Mouse (Mus musculus) bone marrow macrophage, adult 2 months (primary cell): Measurements from ENCODE around the gene Tmem184a. TPM values are rescaled to one million over a fixed set of nuclear protein-coding genes. Genes with fewer than 3 reads are reported as not detected.

Experiments used
- H3K27ac ChIP-seq: 2 replicates; pipeline ENCODE4 v1.5.1; 2012; ENCODE audit warnings: low read depth, low read length; ENCODE audit not compliant: insufficient read depth
- H3K4me1 ChIP-seq: 2 replicates; pipeline ENCODE4 v1.6.1; 2012; ENCODE audit warnings: low read length; ENCODE audit not compliant: control insufficient read depth, insufficient read depth
- H3K4me3 ChIP-seq: 2 replicates; pipeline ENCODE4 v1.5.1; 2012; ENCODE audit warnings: mild to moderate bottlenecking, low read length, moderate library complexity; ENCODE audit not compliant: insufficient read depth
- CTCF ChIP-seq: IDR thresholded peaks from 2 replicates; pipeline ENCODE4 v1.5.1; 2012; ENCODE audit warnings: low read depth, mild to moderate bottlenecking, low read length, moderate library complexity
- POLR2A ChIP-seq: IDR thresholded peaks from 2 replicates; pipeline ENCODE4 v1.6.1; 2012; ENCODE audit warnings: mild to moderate bottlenecking, low read depth, low read length, borderline replicate concordance
- polyA plus RNA-seq: library from polyadenylated mRNA; stranded (reverse); fragments of >200 nt; gene quantifications from 2 replicates; pipeline ENCODE4 v1.2.4, GENCODE M21; 2012; ENCODE audit not compliant: missing spikeins, insufficient read depth, insufficient read length

Tmem184a gene
- polyA plus RNA-seq, 1 experiment: not detected

DNA sequence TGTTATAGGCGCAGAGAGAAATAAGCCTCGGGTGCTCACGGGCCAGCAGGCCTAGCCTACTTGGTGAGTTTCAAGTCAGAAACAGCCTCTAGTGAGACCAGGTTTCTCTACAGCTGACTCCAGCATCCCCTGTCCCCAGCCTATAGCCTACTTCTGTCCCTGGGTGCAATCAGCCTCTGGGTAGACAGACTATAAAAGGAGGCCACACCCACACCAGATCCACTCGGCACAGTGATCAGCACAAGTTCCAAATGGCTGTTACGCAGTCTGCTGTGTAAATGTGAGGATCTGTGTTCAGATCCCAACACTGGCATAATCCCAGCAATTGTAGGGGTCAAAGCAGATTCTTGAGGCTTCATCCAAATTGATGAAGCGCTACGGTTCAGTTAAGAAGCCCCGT is 16.6 kb downstream of the Tmem184a start:
- Histone ChIP-seq H3K4me3 (no peak overlapping the region), H3K27ac (no peak overlapping the region), H3K4me1 (no peaks in the 10 kb centered on the region)
- no peak for TF ChIP-seq POLR2A
- TF ChIP-seq CTCF: no peak

DNA sequence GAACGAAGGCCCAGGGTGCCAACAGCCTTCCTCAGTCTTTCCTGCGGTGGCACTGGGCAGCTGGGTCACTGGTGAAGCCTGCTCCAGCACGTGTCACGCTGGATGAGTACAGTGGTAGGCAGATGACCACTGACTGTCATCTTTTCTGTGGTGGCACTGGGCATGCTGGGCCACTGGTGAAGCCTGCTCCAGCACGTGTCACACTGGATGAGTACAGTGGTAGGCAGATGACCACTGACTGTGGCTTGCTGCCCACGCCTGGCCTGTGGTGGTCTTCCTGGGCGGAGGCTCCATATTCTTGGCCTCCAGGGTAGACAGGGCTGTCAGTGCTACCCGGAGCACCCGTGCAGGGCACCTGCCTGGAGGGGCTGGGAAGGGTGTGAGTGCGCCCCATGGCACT is 17.8 kb downstream of the Tmem184a start:
- H3K27ac ChIP-seq: no peak overlapping the region
- TF ChIP-seq POLR2A (no peak), CTCF (no peak)
- peaks cover 5% of the 10 kb centered on the region; the same call in 1 of the 2 replicates for H3K4me1 ChIP-seq
- no peak overlapping the region for H3K4me3 ChIP-seq

DNA sequence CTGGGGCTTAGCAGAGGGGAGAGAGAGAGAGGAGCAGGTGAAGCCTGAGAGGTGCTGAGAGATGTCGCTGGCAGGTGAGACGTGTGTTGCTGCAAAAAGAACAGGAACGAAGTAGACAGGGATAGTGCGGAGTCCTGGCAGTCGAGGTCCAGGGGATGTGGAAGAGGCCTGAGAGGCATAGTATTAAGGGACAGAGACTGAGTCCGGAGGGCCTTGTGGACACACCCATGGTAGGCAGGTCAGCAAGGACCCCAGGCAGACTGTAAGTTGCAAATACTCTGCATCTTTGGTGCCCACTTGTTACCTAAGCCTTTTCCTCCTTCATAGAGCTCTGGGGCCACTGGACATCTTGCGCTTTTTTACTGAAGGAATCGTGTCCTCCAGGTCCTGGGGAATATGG is 18.5 kb downstream of the Tmem184a start:
- H3K4me1 ChIP-seq: peaks cover 11% of the 10 kb centered on the region
- TF ChIP-seq POLR2A: no peak
- no peak for TF ChIP-seq CTCF
- H3K27ac ChIP-seq: no peak overlapping the region
- H3K4me3 ChIP-seq: no peak overlapping the region

DNA sequence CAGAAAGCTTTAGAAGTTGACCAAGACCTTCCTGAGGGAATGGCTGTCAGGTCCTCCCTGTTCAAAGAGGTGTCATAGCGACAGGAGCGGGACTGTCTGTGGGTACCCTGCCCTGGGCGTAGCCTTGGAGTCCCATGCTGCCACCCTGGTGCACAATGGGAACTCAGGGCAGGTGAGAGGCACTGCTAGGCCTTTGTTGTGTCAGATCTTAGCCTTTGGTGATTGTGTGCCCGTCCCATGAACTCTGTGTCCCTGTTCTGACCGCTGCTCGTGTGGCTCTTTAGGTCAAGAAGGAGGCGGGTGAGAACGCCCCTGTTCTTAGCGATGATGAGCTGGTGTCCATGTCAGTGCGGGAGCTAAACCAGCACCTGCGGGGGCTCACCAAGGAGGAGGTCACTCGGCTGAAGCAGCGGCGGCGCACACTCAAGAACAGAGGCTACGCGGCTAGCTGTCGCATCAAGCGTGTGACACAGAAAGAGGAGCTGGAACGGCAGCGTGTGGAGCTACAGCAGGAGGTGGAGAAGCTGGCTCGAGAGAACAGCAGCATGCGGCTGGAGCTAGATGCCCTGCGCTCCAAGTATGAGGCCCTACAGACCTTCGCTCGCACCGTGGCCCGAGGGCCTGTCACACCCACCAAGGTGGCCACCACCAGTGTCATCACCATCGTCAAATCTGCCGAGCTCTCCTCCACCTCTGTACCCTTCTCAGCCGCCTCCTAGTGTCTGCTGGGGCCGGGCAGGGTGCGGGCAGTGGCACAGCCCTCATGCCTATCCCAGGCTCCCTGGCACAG is 19.7 kb downstream of the Tmem184a start:
- H3K4me3 ChIP-seq: no peak overlapping the region
- TF ChIP-seq POLR2A (no peak), CTCF (no peak)
- peaks cover 22% of the 10 kb centered on the region for H3K4me1 ChIP-seq
- H3K27ac ChIP-seq: no peak overlapping the region

DNA sequence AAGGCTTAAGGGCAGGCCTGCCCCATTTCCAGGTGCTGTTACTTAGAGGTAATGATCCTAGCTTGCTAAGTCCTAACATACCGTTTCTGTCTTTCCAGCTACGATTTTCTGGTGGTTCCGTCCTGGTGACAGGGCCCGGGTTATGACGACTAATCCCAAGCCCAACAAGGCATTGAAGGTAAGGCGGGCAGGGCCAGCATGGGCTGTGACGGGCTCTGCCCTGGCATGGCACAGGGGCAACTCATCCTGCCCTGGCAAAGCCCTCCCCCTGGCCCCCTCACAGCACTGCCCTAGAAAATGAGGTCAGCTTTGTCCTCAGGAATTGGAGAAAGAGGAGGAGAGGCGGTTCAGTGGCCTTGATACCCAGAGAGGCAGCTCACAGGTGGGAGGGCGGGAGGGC is 20.7 kb downstream of the Tmem184a start:
- H3K4me1 ChIP-seq: peaks cover 31% of the 10 kb centered on the region
- H3K27ac ChIP-seq: no peak overlapping the region
- H3K4me3 ChIP-seq: no peak overlapping the region
- TF ChIP-seq POLR2A (no peak), CTCF (no peak)

DNA sequence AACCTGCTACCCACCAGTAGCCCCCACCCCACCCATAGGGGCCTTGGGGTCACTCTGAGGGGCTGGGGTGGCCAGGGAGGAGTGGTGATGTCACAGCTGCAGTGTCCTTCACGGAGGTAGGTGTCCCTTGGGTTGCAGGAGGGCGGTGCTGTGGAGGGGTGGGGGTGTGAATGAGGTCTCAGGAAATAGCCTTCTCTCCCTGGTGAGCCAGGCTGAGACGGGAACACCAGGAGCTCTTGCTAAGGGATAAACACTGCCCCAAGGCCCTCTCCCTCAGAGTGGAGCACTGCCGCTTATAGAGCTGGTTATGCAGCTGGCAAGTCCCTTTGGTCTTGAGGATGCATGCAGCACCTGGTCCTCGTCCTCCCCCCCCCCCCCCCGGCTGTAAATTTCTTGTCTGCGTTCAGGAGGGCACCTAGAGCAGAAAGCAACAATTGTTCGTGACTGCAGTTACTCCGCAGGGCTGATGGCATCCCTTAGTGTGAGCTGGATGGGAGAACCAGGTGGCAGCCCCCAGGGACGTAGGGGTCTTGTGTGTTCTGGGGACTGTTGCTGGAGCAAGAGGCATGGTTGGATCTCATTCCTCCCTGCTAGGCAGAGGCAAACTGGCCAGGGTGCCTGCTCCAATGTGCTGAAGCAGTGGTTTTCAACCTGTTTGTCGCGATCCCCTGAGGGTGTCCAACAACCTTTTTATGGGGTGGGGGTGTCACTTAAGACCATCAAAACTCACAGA is 21.4 kb downstream of the Tmem184a start:
- Histone ChIP-seq H3K4me1 (peaks cover 37% of the 10 kb centered on the region), H3K27ac (no peak overlapping the region)
- TF ChIP-seq POLR2A (no peak), CTCF (no peak)

DNA sequence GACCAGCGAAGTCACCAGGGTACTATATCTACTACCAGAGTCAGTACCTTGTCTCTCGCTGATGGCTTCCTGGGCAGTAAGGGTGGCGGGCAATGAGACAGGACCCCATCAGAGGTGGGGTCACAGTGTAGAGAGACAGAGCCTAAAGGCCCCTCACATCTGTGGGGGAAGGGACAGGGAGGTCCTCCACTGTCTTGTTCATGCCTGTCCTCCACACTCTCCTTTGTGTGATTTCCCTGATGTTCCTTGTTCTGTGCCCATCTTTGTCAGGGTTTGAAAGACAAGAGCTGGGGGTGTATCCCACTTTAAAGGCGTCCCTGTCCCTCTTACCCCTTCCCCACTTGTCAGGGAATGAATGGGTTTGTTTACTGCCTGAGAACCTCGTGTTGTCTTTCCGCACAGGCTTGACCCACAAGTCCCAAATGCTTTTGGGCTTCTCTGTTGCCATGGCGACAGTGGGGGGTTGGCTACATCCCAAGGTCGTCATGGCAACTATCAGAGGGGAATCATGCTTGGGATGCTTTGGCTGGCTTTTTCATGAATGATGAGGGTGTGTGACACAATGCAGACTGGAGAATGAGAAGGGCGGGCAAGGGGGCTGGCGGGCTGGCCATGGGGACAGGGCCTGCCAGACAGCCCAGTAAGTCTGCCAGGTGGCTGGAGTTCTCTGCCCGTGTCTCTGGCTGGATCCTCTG is 22.1 kb downstream of the Tmem184a start:
- peaks cover 40% of the 10 kb centered on the region for H3K4me1 ChIP-seq

More for the DNA sequence above, 21.4 kb downstream of the Tmem184a start:
- H3K4me3 ChIP-seq: no peak overlapping the region

DNA sequence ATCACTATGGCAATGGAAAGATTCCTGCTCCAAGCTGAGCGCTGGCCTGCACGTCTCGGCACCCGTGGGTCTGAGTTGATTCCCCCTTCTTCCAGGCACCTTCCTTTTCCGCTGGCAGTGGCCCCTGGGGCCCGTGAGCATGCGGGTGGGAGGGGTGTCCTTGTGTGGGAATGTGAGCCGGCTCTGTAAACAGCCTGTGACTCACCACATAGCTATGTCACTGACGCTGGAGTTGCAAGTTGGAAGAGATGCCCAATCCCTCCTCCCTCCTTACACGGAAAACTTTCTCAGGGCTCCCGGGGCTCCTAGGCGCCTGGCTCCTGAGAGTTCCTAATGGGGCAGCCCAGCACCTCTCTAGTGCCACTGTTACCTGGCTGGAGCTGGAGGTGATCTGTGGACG is 22.8 kb downstream of the Tmem184a start:
- TF ChIP-seq POLR2A: no peak
- Histone ChIP-seq H3K4me3 (no peak overlapping the region), H3K4me1 (peaks cover 41% of the 10 kb centered on the region), H3K27ac (no peak overlapping the region)

More for the DNA sequence above, 22.1 kb downstream of the Tmem184a start:
- TF ChIP-seq POLR2A: no peak
- no peak for TF ChIP-seq CTCF
- Histone ChIP-seq H3K27ac (no peak overlapping the region), H3K4me3 (no peak overlapping the region)

DNA sequence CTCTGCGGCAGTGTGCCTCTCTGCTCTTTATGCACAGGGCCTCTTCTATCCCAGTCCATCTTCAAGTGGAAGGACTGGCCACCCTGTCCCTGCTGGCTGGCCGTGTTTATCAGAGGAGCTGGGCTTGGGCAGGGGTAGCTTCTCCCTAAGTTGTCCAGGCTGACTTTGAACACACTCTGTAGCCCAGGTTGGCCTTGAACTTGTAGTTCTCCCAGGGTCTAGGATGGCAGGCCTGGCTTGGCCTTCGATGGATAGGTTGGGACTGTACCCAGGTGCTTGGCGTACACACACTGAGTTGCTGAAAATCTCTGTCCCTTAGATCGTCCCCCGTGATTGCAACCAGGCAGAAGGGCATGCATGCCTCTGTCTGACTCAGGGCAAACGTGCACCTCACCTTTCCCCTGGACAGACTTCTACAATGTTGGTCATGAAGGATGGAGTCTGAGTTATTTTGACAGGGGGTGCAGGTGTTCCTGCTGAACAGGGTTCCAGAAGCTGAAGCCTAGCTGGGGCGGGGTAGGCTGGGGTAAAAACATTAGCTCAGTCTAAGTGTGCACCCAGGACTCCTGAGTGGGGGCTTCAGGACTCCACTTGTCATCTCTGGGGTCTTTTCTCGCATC is 23.6 kb downstream of the Tmem184a start:
- TF ChIP-seq POLR2A: no peak
- no peak for TF ChIP-seq CTCF
- H3K27ac ChIP-seq: no peak overlapping the region
- H3K4me1 ChIP-seq: peaks cover 41% of the 10 kb centered on the region
- no peak overlapping the region for H3K4me3 ChIP-seq
